ENCODE assay signal across 19 mouse cellular contexts in the genomic region with DNA sequence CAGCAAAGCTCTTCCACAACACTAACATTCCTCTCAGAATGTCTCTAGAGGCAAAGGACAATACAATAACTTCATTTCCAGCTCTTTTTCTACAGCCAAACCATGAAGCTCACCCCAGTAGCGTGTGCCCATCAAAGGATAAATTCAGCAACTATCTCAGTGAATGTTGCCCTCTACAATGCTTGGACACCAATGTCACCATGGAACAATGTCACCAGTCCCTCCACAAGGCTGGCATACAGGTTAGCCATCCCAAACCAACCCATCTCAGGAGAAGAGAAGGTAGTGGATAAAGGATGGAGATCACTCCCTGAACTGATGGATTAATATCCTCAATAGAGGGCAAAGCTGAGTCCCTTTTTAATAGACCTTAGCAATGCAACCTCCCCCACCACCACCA.
A peak's percentile ranks its signal among the peaks of the same experiment; 100 is the strongest.
DNase-seq lines count a peak whose midpoint lies in the region; ATAC-seq and TF ChIP-seq lines count a peak whose summit lies in the region.
"Had no signal": no experiment of that assay in that cellular context is flagged by ENCODE, and none has a peak within 500 bp of the region (broad histone marks: within the 10 kb centered on the region; RNA-seq: fewer than 3 reads in every experiment).

No protein-coding gene starts in this region.

- ATAC-seq in forebrain, postnatal 0 days = no peak
- no peak for ATAC-seq in forebrain, embryonic 11.5 days (replicated peaks; ENCODE audit: low FRiP score)
- peak; percentile 26; the same call in 1 of the 2 replicates for ATAC-seq in neural tube, embryonic 12.5 days (ENCODE audit: low FRiP score, low read depth)
- peak; percentile 39; the same call in 1 of the 2 replicates for ATAC-seq in neural tube, embryonic 14.5 days (ENCODE audit: low read depth)
- ATAC-seq: activated CD4-positive, CD25-positive, alpha-beta regulatory T cell, adult 4 months; intestine, embryonic 16.5 days had no signal

- no peak overlapping the region for H3K27ac ChIP-seq in forebrain, postnatal 0 days (ENCODE audit: low read depth, low read length)
- H3K27ac ChIP-seq in forebrain, embryonic 11.5 days (ENCODE audit: low read depth, low read length) = no peak overlapping the region
- no peak overlapping the region for H3K27ac ChIP-seq in neural tube, embryonic 12.5 days
- no peak overlapping the region for H3K27ac ChIP-seq in neural tube, embryonic 14.5 days (ENCODE audit: low read depth, low read length)
- H3K27ac ChIP-seq: embryonic facial prominence, embryonic 13.5 days; gastrocnemius, adult 2 months; heart, adult 2 months; kidney, postnatal 0 days; macrophage had no signal

- H3K4me1 ChIP-seq in forebrain, postnatal 0 days (ENCODE audit: insufficient read depth) = 0 out of 2 replicates have a peak, but pooled peaks cover 5% of the 10 kb centered on the region
- H3K4me1 ChIP-seq in forebrain, embryonic 11.5 days (replicated peaks; ENCODE audit: control insufficient read depth, insufficient read depth, low read length) = no peaks in the 10 kb centered on the region
- H3K4me1 ChIP-seq in neural tube, embryonic 12.5 days = no peaks in the 10 kb centered on the region
- no peaks in the 10 kb centered on the region for H3K4me1 ChIP-seq in neural tube, embryonic 14.5 days (ENCODE audit: control insufficient read depth, insufficient read depth, low read length)
- H3K4me1 ChIP-seq: embryonic facial prominence, embryonic 13.5 days had no signal

- H3K4me3 ChIP-seq in forebrain, postnatal 0 days (ENCODE audit: low read depth, low read length) = 0 out of 2 replicates have a peak overlapping the region, but pooled peaks have one; percentile 11
- H3K4me3 ChIP-seq in forebrain, embryonic 11.5 days (ENCODE audit: low read depth, low read length) = no peak overlapping the region
- no peak overlapping the region for H3K4me3 ChIP-seq in neural tube, embryonic 12.5 days
- H3K4me3 ChIP-seq in neural tube, embryonic 14.5 days (ENCODE audit: low read depth, low read length) = no peak overlapping the region
- H3K4me3 ChIP-seq: embryonic facial prominence, embryonic 13.5 days; gastrocnemius, adult 2 months; heart, adult 2 months had no signal

- TF ChIP-seq CTCF in forebrain, postnatal 0 days (IDR thresholded peaks at IDR 0.05; ENCODE audit: low read depth) = no peak

- no peaks in the 10 kb centered on the region for H3K9me3 ChIP-seq in forebrain, postnatal 0 days (ENCODE audit: low read length)
- no peaks in the 10 kb centered on the region for H3K9me3 ChIP-seq in forebrain, embryonic 11.5 days (ENCODE audit: control insufficient read depth, low read length)
- no peaks in the 10 kb centered on the region for H3K9me3 ChIP-seq in neural tube, embryonic 12.5 days
- H3K9me3 ChIP-seq in neural tube, embryonic 14.5 days (ENCODE audit: control insufficient read depth, low read length) = no peaks in the 10 kb centered on the region
- H3K9me3 ChIP-seq: embryonic facial prominence, embryonic 13.5 days had no signal

- 93% methylated on average over 1 of the region's 1 CpGs for WGBS in forebrain, postnatal 0 days
- WGBS in forebrain, embryonic 11.5 days = 78% methylated on average over 1 of the region's 1 CpGs
- 86% methylated on average over 1 of the region's 1 CpGs for WGBS in neural tube, embryonic 12.5 days
- WGBS in neural tube, embryonic 14.5 days = 86% methylated on average over 1 of the region's 1 CpGs

- no peaks in the 10 kb centered on the region for H3K36me3 ChIP-seq in forebrain, postnatal 0 days (ENCODE audit: insufficient read depth)
- H3K36me3 ChIP-seq in forebrain, embryonic 11.5 days (ENCODE audit: control insufficient read depth, insufficient read depth, low read length) = no peaks in the 10 kb centered on the region
- no peaks in the 10 kb centered on the region for H3K36me3 ChIP-seq in neural tube, embryonic 12.5 days
- H3K36me3 ChIP-seq in neural tube, embryonic 14.5 days (ENCODE audit: control insufficient read depth, insufficient read depth, low read length) = no peaks in the 10 kb centered on the region
- H3K36me3 ChIP-seq: embryonic facial prominence, embryonic 13.5 days had no signal

- H3K9ac ChIP-seq in forebrain, postnatal 0 days = no peak overlapping the region
- no peak overlapping the region for H3K9ac ChIP-seq in forebrain, embryonic 11.5 days (ENCODE audit: low read length)
- no peak overlapping the region for H3K9ac ChIP-seq in neural tube, embryonic 12.5 days
- H3K9ac ChIP-seq in neural tube, embryonic 14.5 days (replicated peaks; ENCODE audit: low read depth, low read length) = no peak overlapping the region
- H3K9ac ChIP-seq: embryonic facial prominence, embryonic 13.5 days had no signal

- no peak for DNase-seq in forebrain, postnatal 0 days
- no peak for DNase-seq in forebrain, embryonic 11.5 days (ENCODE audit: low spot score)
- no peak for DNase-seq in neural tube, embryonic 10.5 days (ENCODE audit: extremely low spot score, low spot score)
- peak; percentile 60 for DNase-seq in cerebellum, adult 9-10 months
- no peak for DNase-seq in spleen, adult 18-20 months
- no peak for DNase-seq in lung, adult 18-20 months
- DNase-seq: gastrocnemius, adult 2 months; heart, adult 2 months; layer of hippocampus, adult 9-11 months; liver; lung, adult 2 months; thymus, adult 18-20 months had no signal

- no peaks in the 10 kb centered on the region for H3K27me3 ChIP-seq in forebrain, postnatal 0 days (ENCODE audit: insufficient read depth, low read length)
- H3K27me3 ChIP-seq in forebrain, embryonic 11.5 days (ENCODE audit: control insufficient read depth, insufficient read depth, low read length) = no peaks in the 10 kb centered on the region
- no peaks in the 10 kb centered on the region for H3K27me3 ChIP-seq in neural tube, embryonic 12.5 days (replicated peaks)
- no peaks in the 10 kb centered on the region for H3K27me3 ChIP-seq in neural tube, embryonic 14.5 days (ENCODE audit: control insufficient read depth, insufficient read depth, low read length)
- H3K27me3 ChIP-seq: embryonic facial prominence, embryonic 13.5 days had no signal

- H3K4me2 ChIP-seq in forebrain, postnatal 0 days (ENCODE audit: low read depth) = peak overlapping the region; percentile 49
- H3K4me2 ChIP-seq in forebrain, embryonic 11.5 days (ENCODE audit: low read depth, low read length, severe bottlenecking) = no peak overlapping the region
- H3K4me2 ChIP-seq in neural tube, embryonic 12.5 days (replicated peaks) = no peak overlapping the region
- peak overlapping the region; percentile 26; the same call in 1 of the 2 replicates for H3K4me2 ChIP-seq in neural tube, embryonic 14.5 days (ENCODE audit: low read depth, low read length)
- H3K4me2 ChIP-seq: embryonic facial prominence, embryonic 13.5 days had no signal

Comparison
In these comparisons a context has a peak if more than half of its experiments do, and no peak if none do; other contexts are left out.
1. H3K4me2 ChIP-seq: peak in forebrain, postnatal 0 days (single experiment) and neural tube, embryonic 14.5 days (single experiment); none in forebrain, embryonic 11.5 days (single experiment) and neural tube, embryonic 12.5 days (single experiment).
2. ATAC-seq: peak in neural tube, embryonic 12.5 days (single experiment) and neural tube, embryonic 14.5 days (single experiment); none in forebrain, postnatal 0 days (single experiment) and forebrain, embryonic 11.5 days (single experiment).